Mouse (Mus musculus) lung, adult 2 months (tissue): ENCODE data around the gene Susd1.

Source experiments
- CTCF ChIP-seq: fragments of 200-500 bp; IDR thresholded peaks from 2 replicates; pipeline ENCODE4 v1.5.1; 2011; ENCODE audit warnings: mild to moderate bottlenecking, low read length, control low read depth; ENCODE audit not compliant: insufficient read depth
- POLR2A ChIP-seq: fragments of 200-500 bp; IDR thresholded peaks from 2 replicates; pipeline ENCODE4 v1.6.1; 2011; ENCODE audit warnings: low read depth, mild to moderate bottlenecking, control low read depth, low read length, borderline replicate concordance; ENCODE audit errors: extremely low read depth

- TF ChIP-seq CTCF (no peak), POLR2A (no peak)
These were observed 173.3 kb downstream of the Susd1 start for GRCm38 (mm10) chr4:59265182-59265581.
